Mouse (Mus musculus) lung, embryonic 14.5 days (tissue): ENCODE data around the gene Glb1. TPM values are rescaled to one million over a fixed set of nuclear protein-coding genes. Genes with fewer than 3 reads are reported as not detected.
"Not testable (repeated sequence)": the region's sequence is repeated elsewhere in the genome, so short reads cannot be mapped to it uniquely, and the experiment has no call there.

Experiments
- ATAC-seq: fragments of 200-750 bp; cut with Nextera tagmentation; 2 replicates; pipeline ENCODE4 v1.8.0; 2017; ENCODE audit warnings: mild to moderate bottlenecking, moderate TSS enrichment, moderate library complexity; ENCODE audit not compliant: insufficient read depth
- DNase-seq: peaks from one replicate; pipeline ENCODE4 v3.0.0-alpha.2; 2015
- H3K27ac ChIP-seq: fragments of 300-500 bp; sonication (generic); 2 replicates; pipeline ENCODE4 v1.5.1; 2014; ENCODE audit warnings: low read depth, mild to moderate bottlenecking, moderate library complexity
- H3K27me3 ChIP-seq: fragments of 300-500 bp; sonication (generic); 2 replicates; pipeline ENCODE4 v1.6.1; 2014; ENCODE audit warnings: low read length, control low read depth; ENCODE audit not compliant: insufficient read depth
- H3K36me3 ChIP-seq: fragments of 300-500 bp; sonication (generic); 2 replicates; pipeline ENCODE4 v1.6.1; 2014; ENCODE audit warnings: control low read depth; ENCODE audit not compliant: insufficient read depth
- H3K4me1 ChIP-seq: fragments of 300-500 bp; sonication (generic); 2 replicates; pipeline ENCODE4 v1.6.1; 2014; ENCODE audit warnings: antibody characterized with exemption, control low read depth; ENCODE audit not compliant: insufficient read depth
- H3K4me2 ChIP-seq: fragments of 300-500 bp; sonication (generic); 2 replicates; pipeline ENCODE4 v1.6.1; 2014; ENCODE audit warnings: mild to moderate bottlenecking
- H3K4me3 ChIP-seq: fragments of 300-500 bp; sonication (generic); 2 replicates; pipeline ENCODE4 v1.5.1; 2014; ENCODE audit warnings: low read depth, low read length
- H3K9ac ChIP-seq: fragments of 300-500 bp; sonication (generic); 2 replicates; pipeline ENCODE4 v1.6.1; 2014
- H3K9me3 ChIP-seq: fragments of 300-500 bp; sonication (generic); 2 replicates; pipeline ENCODE4 v1.6.1; 2016; ENCODE audit warnings: low read depth, low read length, control low read depth
- CTCF ChIP-seq: IDR thresholded peaks from 2 replicates; pipeline ENCODE4 v1.5.1; 2016; ENCODE audit warnings: antibody characterized with exemption, low read depth
- WGBS: fragments of 180-500 bp; shearing (Covaris S2); extraction: QIAGEN DNeasy Blood & Tissue Kit; methylation state at CpG from one replicate; pipeline ENCODE4 v1.1.7; 2014; 5-methylcytosine and 5-hydroxymethylcytosine counted together
- polyA plus RNA-seq: library from polyadenylated mRNA; unstranded; fragments of >200 nt; fragmentation: Nextera tagmentation; extraction: Ambion mirVana; gene quantifications from 2 replicates; pipeline ENCODE4 v1.2.1, GENCODE M21; 2014

The Glb1 gene
- polyA plus RNA-seq, result 41.9 and 43.5 TPM in 2 replicates

- H3K4me2 ChIP-seq, result peak within 1 kb of the TSS; percentile 85
- H3K36me3 ChIP-seq, result peaks cover 13% of the 10 kb centered on the region
- no peaks in the 10 kb centered on the region for H3K9me3 ChIP-seq
- TF ChIP-seq CTCF, result peak; percentile 56
- under 1% methylated on average over 73 of the region's 73 CpGs for WGBS
- H3K9ac ChIP-seq, result peak within 1 kb of the TSS; percentile 83
- peak; percentile 92 for DNase-seq
- peak; percentile 99 for ATAC-seq
- H3K27me3 ChIP-seq, result no peaks in the 10 kb centered on the region
- peak within 1 kb of the TSS; percentile 83 for H3K4me3 ChIP-seq
- H3K27ac ChIP-seq, result peak within 1 kb of the TSS; percentile 91
- H3K4me1 ChIP-seq, result peaks cover 5% of the 10 kb centered on the region; the same call in 1 of the 2 replicates
Measured at GRCm38 (mm10) chr9:114400949-114401684, at the start of gene Glb1, which contains the start of gene Tmppe. Glb1 (plus strand) TSS chr9:114401076. Tmppe (plus strand) TSS chr9:114401105.

GRCm38 (mm10) chr9:114367783-114368470, 32.9 kb upstream of the Glb1 start:
- no peak for TF ChIP-seq CTCF
- Histone ChIP-seq H3K9ac (peak overlapping the region; percentile 60), H3K27me3 (no peaks in the 10 kb centered on the region), H3K4me2 (peak overlapping the region; percentile 86), H3K27ac (0 out of 2 replicates have a peak overlapping the region, but pooled peaks have one; percentile 20), H3K4me1 (no peaks in the 10 kb centered on the region), H3K4me3 (peak overlapping the region; percentile 37), H3K9me3 (no peaks in the 10 kb centered on the region), H3K36me3 (no peaks in the 10 kb centered on the region)
- under 1% methylated on average over 48 of the region's 48 CpGs for WGBS
- peak; percentile 87 for ATAC-seq
- DNase-seq, result peak; percentile 93

GRCm38 (mm10) chr9:114368471-114368858, 32.4 kb upstream of the Glb1 start:
- Histone ChIP-seq H3K4me1 (no peaks in the 10 kb centered on the region), H3K9me3 (no peaks in the 10 kb centered on the region), H3K36me3 (no peaks in the 10 kb centered on the region), H3K27me3 (no peaks in the 10 kb centered on the region), H3K4me3 (peak overlapping the region; percentile 37), H3K9ac (peak overlapping the region; percentile 60), H3K27ac (0 out of 2 replicates have a peak overlapping the region, but pooled peaks have one; percentile 20), H3K4me2 (peak overlapping the region; percentile 86)
- no peak for TF ChIP-seq CTCF
- 11% methylated on average over 12 of the region's 12 CpGs for WGBS
- ATAC-seq, result peak; percentile 39
- peak; percentile 19 for DNase-seq

- H3K4me3 ChIP-seq, H3K4me1 ChIP-seq, H3K4me2 ChIP-seq, H3K9me3 ChIP-seq, H3K9ac ChIP-seq, H3K36me3 ChIP-seq, H3K27ac ChIP-seq, H3K27me3 ChIP-seq: not testable (repeated sequence)
- TF ChIP-seq CTCF, result peak; percentile 49
- ATAC-seq, result peak; percentile 39; the same call in 1 of the 2 replicates
- 60% methylated on average over 5 of the region's 5 CpGs for WGBS
- peak; percentile 46 for DNase-seq
Measured at GRCm38 (mm10) chr9:114369389-114369788, 31.5 kb upstream of the Glb1 start.

- peaks cover 19% of the 10 kb centered on the region; the same call in 1 of the 2 replicates for H3K36me3 ChIP-seq
- not testable (repeated sequence) for H3K27me3 ChIP-seq, ATAC-seq, H3K4me2 ChIP-seq, H3K9me3 ChIP-seq, H3K4me1 ChIP-seq, H3K4me3 ChIP-seq, H3K27ac ChIP-seq, H3K9ac ChIP-seq
- 26% methylated on average over 5 of the region's 5 CpGs for WGBS
- TF ChIP-seq CTCF, result peak; percentile 24; the same call in 1 of the 2 replicates
- peak; percentile 47 for DNase-seq
Measured at GRCm38 (mm10) chr9:114371717-114372116, 29.2 kb upstream of the Glb1 start.

- no peak overlapping the region for H3K9ac ChIP-seq
- 79% methylated on average over 10 of the region's 10 CpGs for WGBS
- DNase-seq (no peak), ATAC-seq (no peak)
- no peaks in the 10 kb centered on the region for H3K27me3 ChIP-seq
- H3K36me3 ChIP-seq, result peaks cover 53% of the 10 kb centered on the region
- no peak overlapping the region for H3K4me2 ChIP-seq
- no peak overlapping the region for H3K4me3 ChIP-seq
- no peaks in the 10 kb centered on the region for H3K4me1 ChIP-seq
- no peak overlapping the region for H3K27ac ChIP-seq
- TF ChIP-seq CTCF, result no peak
- no peaks in the 10 kb centered on the region for H3K9me3 ChIP-seq
Measured at GRCm38 (mm10) chr9:114375276-114375962, 25.5 kb upstream of the Glb1 start.
